Mouse (Mus musculus) heart, postnatal 0 days (tissue): Measurements from ENCODE around the gene Fiz1. TPM values are rescaled to one million over a fixed set of nuclear protein-coding genes. Genes with fewer than 3 reads are reported as not detected.

Experiments
- ATAC-seq: fragments of 200-750 bp; cut with Nextera tagmentation; 2 replicates; pipeline ENCODE4 v1.8.0; 2017; ENCODE audit warnings: low read depth, moderate number of reproducible peaks, moderate library complexity; ENCODE audit not compliant: insufficient read depth
- DNase-seq: peaks from one replicate; pipeline ENCODE4 v3.0.0-alpha.2; 2016; ENCODE audit warnings: low spot score
- H3K27ac ChIP-seq: fragments of 300-500 bp; sonication (generic); 2 replicates; pipeline ENCODE4 v1.5.1; 2014; ENCODE audit warnings: low read depth, mild to moderate bottlenecking
- H3K27me3 ChIP-seq: fragments of 300-500 bp; sonication (generic); 2 replicates; pipeline ENCODE4 v1.6.1; 2014; ENCODE audit warnings: low read length, mixed read lengths; ENCODE audit not compliant: control insufficient read depth, insufficient read depth
- H3K36me3 ChIP-seq: fragments of 300-500 bp; sonication (generic); replicated peaks from 2 replicates; pipeline ENCODE4 v1.6.1; 2014; ENCODE audit warnings: low read length, mixed read lengths; ENCODE audit not compliant: control insufficient read depth, insufficient read depth
- H3K4me1 ChIP-seq: fragments of 300-500 bp; sonication (generic); 2 replicates; pipeline ENCODE4 v1.6.1; 2014; ENCODE audit warnings: antibody characterized with exemption; ENCODE audit not compliant: control insufficient read depth, insufficient read depth
- H3K4me2 ChIP-seq: fragments of 300-500 bp; sonication (generic); 2 replicates; pipeline ENCODE4 v1.6.1; 2014; ENCODE audit warnings: low read depth, mild to moderate bottlenecking, low read length, moderate library complexity
- H3K4me3 ChIP-seq: fragments of 300-500 bp; sonication (generic); 2 replicates; pipeline ENCODE4 v1.5.1; 2014; ENCODE audit warnings: low read depth, low read length
- H3K9ac ChIP-seq: fragments of 300-500 bp; sonication (generic); replicated peaks from 2 replicates; pipeline ENCODE4 v1.6.1; 2014; ENCODE audit warnings: low read depth, low read length, mixed read lengths
- H3K9me3 ChIP-seq: fragments of 300-500 bp; sonication (generic); replicated peaks from 2 replicates; pipeline ENCODE4 v1.6.1; 2016; ENCODE audit warnings: low read length; ENCODE audit not compliant: control insufficient read depth
- CTCF ChIP-seq: IDR thresholded peaks from 2 replicates; pipeline ENCODE4 v1.5.1; 2016; ENCODE audit warnings: antibody characterized with exemption, control low read depth, low read depth
- EP300 ChIP-seq: IDR thresholded peaks from 2 replicates; pipeline ENCODE4 v1.6.1; 2016; ENCODE audit warnings: antibody characterized with exemption, low read depth
- WGBS: fragments of 180-500 bp; shearing (Covaris S2); extraction: QIAGEN DNeasy Blood & Tissue Kit; methylation state at CpG from one replicate; pipeline ENCODE4 v1.1.7; 2014; 5-methylcytosine and 5-hydroxymethylcytosine counted together
- polyA plus RNA-seq: library from polyadenylated mRNA; unstranded; fragments of >200 nt; fragmentation: Nextera tagmentation; extraction: Ambion mirVana; gene quantifications from 2 replicates; pipeline ENCODE4 v1.2.1, GENCODE M21; 2015
- total RNA-seq: library from RNA; depleted of rRNA; stranded (reverse); fragments of >200 nt; gene quantifications from 2 replicates; pipeline ENCODE4 v1.2.3, GENCODE M21; 2014; ENCODE audit warnings: low replicate concordance; rRNA removed

Fiz1 gene
- total and polyA plus RNA-seq, 2 experiments from 2014 or later: 14.4 to 37.2 TPM

DNA sequence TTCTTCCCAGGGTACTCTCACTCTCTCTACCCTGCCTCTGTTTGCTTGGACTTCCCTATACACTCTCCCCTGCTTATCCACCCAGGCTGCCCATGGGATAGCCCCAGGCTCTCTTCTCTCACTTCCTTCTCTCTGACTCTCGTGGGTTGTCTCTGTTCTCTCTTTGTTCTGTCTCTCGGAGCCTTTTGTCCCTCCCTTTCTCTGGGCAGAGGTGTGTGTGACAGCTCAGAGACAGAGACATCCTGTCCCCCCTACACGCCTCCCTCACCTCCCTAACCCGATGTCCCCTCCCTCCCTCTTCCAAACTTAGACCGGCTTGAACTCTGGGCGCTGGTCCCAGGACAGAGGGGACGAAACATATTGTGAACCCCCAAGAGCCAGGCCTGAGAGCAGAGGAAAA lies 42.8 kb downstream of the Fiz1 start:
- peak overlapping the region; percentile 68 for H3K27ac ChIP-seq
- H3K36me3 ChIP-seq: no peaks in the 10 kb centered on the region
- 17% methylated on average over 7 of the region's 7 CpGs for whole genome bisulfite sequencing
- no peaks in the 10 kb centered on the region for H3K9me3 ChIP-seq
- H3K4me1 ChIP-seq: peaks cover 18% of the 10 kb centered on the region
- H3K9ac ChIP-seq: no peak overlapping the region
- H3K4me3 ChIP-seq: no peak overlapping the region
- ATAC-seq (peak; percentile 31; the same call in 1 of the 2 replicates), DNase-seq (peak; percentile 46)
- H3K4me2 ChIP-seq: no peak overlapping the region
- no peaks in the 10 kb centered on the region for H3K27me3 ChIP-seq
- TF ChIP-seq EP300: no peak

DNA sequence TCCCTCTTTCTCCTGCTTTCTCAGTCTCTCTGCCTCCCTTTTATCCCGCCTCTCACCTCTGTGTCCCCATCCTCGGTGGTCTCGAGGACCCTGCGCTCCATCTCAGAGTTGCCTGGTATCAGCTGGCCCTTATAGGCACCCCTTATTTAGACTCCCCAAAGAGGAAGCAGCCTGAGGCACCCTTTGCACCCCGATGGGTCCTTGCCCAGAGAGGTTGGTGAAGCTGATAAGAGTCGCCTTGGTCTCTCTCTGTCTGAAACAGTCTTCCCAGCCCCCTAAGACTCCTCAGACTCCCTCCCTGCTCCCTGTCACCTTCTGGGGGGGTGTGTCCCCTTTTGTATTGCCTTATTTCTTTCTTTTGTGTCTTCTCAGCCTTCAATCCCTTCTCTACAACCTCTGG lies 43.4 kb downstream of the Fiz1 start, which contains the start of gene Sbk3:
TSS of gene Sbk3 (minus strand) at position 101 of the 400 bp plus-strand sequence.
- ATAC-seq: no peak
- H3K27ac ChIP-seq: peak within 1 kb of the TSS; percentile 68
- H3K4me1 ChIP-seq: peaks cover 18% of the 10 kb centered on the region
- DNase-seq: no peak
- no peak within 1 kb of the TSS for H3K4me2 ChIP-seq
- 39% methylated on average over 6 of the region's 6 CpGs for WGBS
- H3K9ac ChIP-seq: no peak within 1 kb of the TSS
- no peak within 1 kb of the TSS for H3K4me3 ChIP-seq
- no peaks in the 10 kb centered on the region for H3K9me3 ChIP-seq
- H3K36me3 ChIP-seq: no peaks in the 10 kb centered on the region
- TF ChIP-seq CTCF (no peak), EP300 (no peak)
- H3K27me3 ChIP-seq: no peaks in the 10 kb centered on the region

DNA sequence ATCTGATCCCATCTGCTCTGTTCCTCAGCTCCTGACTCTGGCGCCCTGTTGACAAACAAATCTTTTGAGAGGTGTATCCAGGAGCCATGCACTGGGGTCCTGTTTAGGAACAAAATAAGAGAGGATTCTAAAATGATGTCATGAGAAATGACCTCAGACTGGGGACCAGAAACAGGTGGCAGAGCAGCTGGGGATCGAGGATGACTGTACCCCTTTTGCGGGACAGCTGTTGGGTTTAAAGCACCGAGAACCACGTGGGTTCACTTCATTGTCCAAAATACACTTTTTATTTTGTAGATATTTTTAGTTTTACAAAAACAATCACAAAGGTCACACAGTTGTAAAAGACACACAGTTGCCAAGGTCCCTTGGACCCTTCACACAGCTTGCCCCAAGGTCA lies 49.5 kb downstream of the Fiz1 start:
- Histone ChIP-seq H3K4me2 (no peak overlapping the region), H3K27me3 (no peaks in the 10 kb centered on the region), H3K27ac (no peak overlapping the region), H3K9ac (no peak overlapping the region), H3K4me3 (no peak overlapping the region), H3K36me3 (no peaks in the 10 kb centered on the region), H3K4me1 (no peaks in the 10 kb centered on the region), H3K9me3 (no peaks in the 10 kb centered on the region)
- ATAC-seq: no peak
- WGBS: 70% methylated on average over 5 of the region's 5 CpGs
- no peak for DNase-seq
- no peak for TF ChIP-seq CTCF

DNA sequence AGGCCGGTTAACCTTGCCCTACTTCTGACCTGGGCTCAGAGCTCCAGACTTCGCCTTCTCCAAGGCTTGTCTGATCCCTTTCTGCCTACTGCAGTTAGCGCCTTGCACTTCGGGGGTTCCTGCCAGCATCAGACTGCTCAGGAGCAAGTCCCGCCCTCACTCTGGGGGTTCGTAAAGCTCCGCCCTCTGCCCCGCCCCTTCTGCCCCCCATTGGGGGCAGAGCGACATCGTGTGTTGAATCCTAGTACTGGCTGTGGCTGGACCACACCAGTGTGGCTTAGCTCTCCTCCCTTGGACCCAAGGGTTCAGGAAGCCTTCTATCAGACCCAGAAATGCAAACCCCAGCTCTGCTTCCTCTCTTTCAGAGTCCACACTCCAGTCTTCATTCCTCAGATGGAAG lies 50.2 kb downstream of the Fiz1 start, which contains the start of gene Sbk2:
TSS of gene Sbk2 (minus strand) at position 135 of the 400 bp plus-strand sequence.
- peak within 1 kb of the TSS; percentile 17; the same call in 1 of the 2 replicates for H3K4me2 ChIP-seq
- no peaks in the 10 kb centered on the region for H3K36me3 ChIP-seq
- H3K27ac ChIP-seq: no peak within 1 kb of the TSS
- no peak within 1 kb of the TSS for H3K9ac ChIP-seq
- no peaks in the 10 kb centered on the region for H3K27me3 ChIP-seq
- peak; percentile 78 for TF ChIP-seq CTCF
- no peak for TF ChIP-seq EP300
- H3K9me3 ChIP-seq: no peaks in the 10 kb centered on the region
- DNase-seq (peak; percentile 57), ATAC-seq (peak; percentile 91)
- H3K4me1 ChIP-seq: no peaks in the 10 kb centered on the region
- no peak within 1 kb of the TSS for H3K4me3 ChIP-seq
- WGBS: 3% methylated on average over 10 of the region's 10 CpGs

DNA sequence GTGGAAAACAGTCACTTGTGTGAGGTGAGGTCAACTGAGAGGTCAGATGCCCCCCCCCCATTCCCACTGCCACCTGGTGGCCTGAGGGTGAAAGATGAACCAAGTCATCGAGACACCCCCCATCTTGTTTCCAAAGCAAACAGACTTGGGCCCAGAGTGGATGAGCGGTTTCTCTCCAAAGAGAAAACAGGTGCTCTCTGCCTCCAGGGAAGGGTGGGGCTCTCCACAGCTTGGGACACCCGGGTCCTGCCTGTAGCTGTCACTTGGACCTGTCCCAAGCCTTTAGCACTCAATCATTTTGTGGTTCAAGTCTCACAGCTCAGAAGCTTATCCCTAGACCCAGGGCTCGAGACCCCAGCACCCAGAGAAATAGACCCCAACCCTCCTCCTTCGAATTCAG lies 51.0 kb downstream of the Fiz1 start:
- ATAC-seq: no peak
- H3K4me2 ChIP-seq: no peak overlapping the region
- H3K4me1 ChIP-seq: no peaks in the 10 kb centered on the region
- TF ChIP-seq EP300: no peak
- peak; percentile 7; the same call in 1 of the 2 replicates for TF ChIP-seq CTCF
- no peaks in the 10 kb centered on the region for H3K27me3 ChIP-seq
- H3K36me3 ChIP-seq: no peaks in the 10 kb centered on the region
- no peak overlapping the region for H3K27ac ChIP-seq
- H3K4me3 ChIP-seq: no peak overlapping the region
- no peaks in the 10 kb centered on the region for H3K9me3 ChIP-seq
- 60% methylated on average over 5 of the region's 5 CpGs for WGBS
- DNase-seq: no peak
- H3K9ac ChIP-seq: no peak overlapping the region

DNA sequence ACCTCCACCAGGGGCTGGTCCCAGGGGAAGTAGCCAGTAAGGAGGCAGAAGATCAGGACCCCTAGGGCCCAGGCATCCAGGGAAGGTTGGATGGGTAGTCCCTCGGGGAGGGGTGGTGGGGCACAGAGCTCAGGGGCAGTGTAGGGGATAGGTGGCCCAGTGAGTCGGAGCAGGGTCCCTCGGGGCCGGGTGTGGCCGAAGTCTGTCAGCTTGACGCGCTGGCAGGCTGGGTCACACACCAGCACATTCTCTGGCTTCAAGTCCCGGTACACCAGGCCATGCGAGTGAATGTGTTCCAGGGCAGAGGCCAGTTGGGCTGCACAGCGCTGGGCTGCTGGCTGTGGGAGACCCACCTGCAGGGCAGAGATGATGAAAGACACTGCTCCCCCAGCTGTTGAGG lies 57.1 kb downstream of the Fiz1 start:
- WGBS: 64% methylated on average over 10 of the region's 10 CpGs
- H3K4me3 ChIP-seq: no peak overlapping the region

More for the DNA sequence above, 57.1 kb downstream of the Fiz1 start:
- no peak for ATAC-seq
- H3K9me3 ChIP-seq: no peaks in the 10 kb centered on the region
- no peaks in the 10 kb centered on the region for H3K4me1 ChIP-seq
- no peaks in the 10 kb centered on the region for H3K36me3 ChIP-seq
- H3K4me2 ChIP-seq: no peak overlapping the region
- H3K27ac ChIP-seq: no peak overlapping the region
- no peak for TF ChIP-seq CTCF
- no peak for TF ChIP-seq EP300
- no peak overlapping the region for H3K9ac ChIP-seq
- DNase-seq: no peak
- no peaks in the 10 kb centered on the region for H3K27me3 ChIP-seq

Other genes with a start within 250 kb of the Fiz1 start
- gene Fam71e2, start 243.4 kb downstream of the Fiz1 start, total RNA-seq: not detected in 2 replicates
- gene Fam71e2, start 243.4 kb downstream of the Fiz1 start, polyA plus RNA-seq: not detected in 2 replicates
- gene Il11, start 231.8 kb downstream of the Fiz1 start, total RNA-seq: not detected in 2 replicates
- gene Il11, start 231.8 kb downstream of the Fiz1 start, polyA plus RNA-seq: not detected in 2 replicates
- not detected in 2 replicates for gene Tmem190, start 231.8 kb downstream of the Fiz1 start, total RNA-seq
- not detected in 2 replicates for gene Tmem190, start 231.8 kb downstream of the Fiz1 start, polyA plus RNA-seq
- 2.2 and 21.0 TPM in 2 replicates for gene Tmem238, start 225.0 kb downstream of the Fiz1 start, total RNA-seq
- 8.0 and 8.6 TPM in 2 replicates for gene Tmem238, start 225.0 kb downstream of the Fiz1 start, polyA plus RNA-seq
- gene Rpl28, start 221.8 kb downstream of the Fiz1 start, total RNA-seq: 141 and 173 TPM in 2 replicates
- 259 and 269 TPM in 2 replicates for gene Rpl28, start 221.8 kb downstream of the Fiz1 start, polyA plus RNA-seq
- 440 and 486 TPM in 2 replicates for gene Ube2s, start 202.1 kb downstream of the Fiz1 start, total RNA-seq
- gene Ube2s, start 202.1 kb downstream of the Fiz1 start, polyA plus RNA-seq: 156 and 174 TPM in 2 replicates
- 0.23 TPM in 1 of 2 replicates, not detected in the other for gene Shisa7, start 170.0 kb downstream of the Fiz1 start, total RNA-seq
- gene Shisa7, start 170.0 kb downstream of the Fiz1 start, polyA plus RNA-seq: not detected in 2 replicates
- gene Isoc2b, start 144.4 kb downstream of the Fiz1 start, total RNA-seq: 1.4 and 20.0 TPM in 2 replicates
- gene Isoc2b, start 144.4 kb downstream of the Fiz1 start, polyA plus RNA-seq: 4.5 and 6.5 TPM in 2 replicates
- gene Isoc2a, start 137.5 kb downstream of the Fiz1 start, total RNA-seq: 15.2 and 25.6 TPM in 2 replicates
- gene Isoc2a, start 137.5 kb downstream of the Fiz1 start, polyA plus RNA-seq: 1.4 and 1.6 TPM in 2 replicates
- 0.88 TPM in 1 of 2 replicates, not detected in the other for gene Gm36210, start 108.2 kb downstream of the Fiz1 start, total RNA-seq
- gene Gm36210, start 108.2 kb downstream of the Fiz1 start, polyA plus RNA-seq: 0.08 and 0.12 TPM in 2 replicates
- 8.9 and 13.1 TPM in 2 replicates for gene Zfp628, start 99.5 kb downstream of the Fiz1 start, total RNA-seq
- gene Zfp628, start 99.5 kb downstream of the Fiz1 start, polyA plus RNA-seq: 1.7 and 1.9 TPM in 2 replicates
- 2.0 and 4.2 TPM in 2 replicates for gene Nat14, start 92.7 kb downstream of the Fiz1 start, total RNA-seq
- gene Nat14, start 92.7 kb downstream of the Fiz1 start, polyA plus RNA-seq: 2.8 and 3.6 TPM in 2 replicates
- gene Ssc5d, start 88.9 kb downstream of the Fiz1 start, total RNA-seq: 3.5 and 5.0 TPM in 2 replicates
- 1.1 and 1.2 TPM in 2 replicates for gene Ssc5d, start 88.9 kb downstream of the Fiz1 start, polyA plus RNA-seq
- gene Sbk2, start 50.3 kb downstream of the Fiz1 start, total RNA-seq: 16.4 and 19.9 TPM in 2 replicates
- 22.0 and 24.3 TPM in 2 replicates for gene Sbk2, start 50.3 kb downstream of the Fiz1 start, polyA plus RNA-seq
- 3.2 and 3.9 TPM in 2 replicates for gene Sbk3, start 43.5 kb downstream of the Fiz1 start, total RNA-seq
- gene Sbk3, start 43.5 kb downstream of the Fiz1 start, polyA plus RNA-seq: 2.7 and 4.1 TPM in 2 replicates
- gene Zfp579, start 18.5 kb downstream of the Fiz1 start, total RNA-seq: 8.3 and 15.0 TPM in 2 replicates
- gene Zfp579, start 18.5 kb downstream of the Fiz1 start, polyA plus RNA-seq: 25.4 and 30.6 TPM in 2 replicates
- gene Zfp524, start 282 bp downstream of the Fiz1 start, total RNA-seq: 11.0 and 15.6 TPM in 2 replicates
- gene Zfp524, start 282 bp downstream of the Fiz1 start, polyA plus RNA-seq: 12.5 and 15.1 TPM in 2 replicates
- gene Gm44973, start 799 bp upstream of the Fiz1 start, total RNA-seq: not detected in 2 replicates
- 0.75 and 1.1 TPM in 2 replicates for gene Gm44973, start 799 bp upstream of the Fiz1 start, polyA plus RNA-seq
- 17.6 and 24.9 TPM in 2 replicates for gene Zfp865, start 5.7 kb upstream of the Fiz1 start, total RNA-seq
- 1.8 and 2.0 TPM in 2 replicates for gene Zfp865, start 5.7 kb upstream of the Fiz1 start, polyA plus RNA-seq
- 1.0 and 2.8 TPM in 2 replicates for gene Ccdc106, start 5.9 kb upstream of the Fiz1 start, total RNA-seq
- gene Ccdc106, start 5.9 kb upstream of the Fiz1 start, polyA plus RNA-seq: 0.33 and 0.85 TPM in 2 replicates
- 0.99 TPM in 1 of 2 replicates, not detected in the other for gene 4632433K11Rik, start 19.4 kb upstream of the Fiz1 start, total RNA-seq
- not detected in 2 replicates for gene 4632433K11Rik, start 19.4 kb upstream of the Fiz1 start, polyA plus RNA-seq
- 7.2 and 8.3 TPM in 2 replicates for gene Zfp784, start 23.7 kb upstream of the Fiz1 start, total RNA-seq
- 8.0 and 8.2 TPM in 2 replicates for gene Zfp784, start 23.7 kb upstream of the Fiz1 start, polyA plus RNA-seq
- 15.0 TPM in 1 of 2 replicates, not detected in the other for gene Zfp580, start 36.8 kb upstream of the Fiz1 start, total RNA-seq
- 14.7 and 16.6 TPM in 2 replicates for gene Zfp580, start 36.8 kb upstream of the Fiz1 start, polyA plus RNA-seq
- 95.2 and 99.1 TPM in 2 replicates for gene U2af2, start 47.4 kb upstream of the Fiz1 start, total RNA-seq
- 38.0 and 39.3 TPM in 2 replicates for gene U2af2, start 47.4 kb upstream of the Fiz1 start, polyA plus RNA-seq
- 208 and 236 TPM in 2 replicates for gene Epn1, start 65.5 kb upstream of the Fiz1 start, total RNA-seq
- gene Epn1, start 65.5 kb upstream of the Fiz1 start, polyA plus RNA-seq: 53.0 and 56.4 TPM in 2 replicates
- not detected in 2 replicates for gene Rfpl4, start 102.3 kb upstream of the Fiz1 start, total RNA-seq
- gene Rfpl4, start 102.3 kb upstream of the Fiz1 start, polyA plus RNA-seq: not detected in 2 replicates
- 0.35 and 1.1 TPM in 2 replicates for gene Rasl2-9, start 111.3 kb upstream of the Fiz1 start, total RNA-seq
- 4.4 and 6.5 TPM in 2 replicates for gene Rasl2-9, start 111.3 kb upstream of the Fiz1 start, polyA plus RNA-seq
- not detected in 2 replicates for gene Vmn1r55, start 135.0 kb upstream of the Fiz1 start, total RNA-seq
- gene Vmn1r55, start 135.0 kb upstream of the Fiz1 start, polyA plus RNA-seq: not detected in 2 replicates
- gene Vmn1r56, start 182.1 kb upstream of the Fiz1 start, total RNA-seq: not detected in 2 replicates
- not detected in 2 replicates for gene Vmn1r56, start 182.1 kb upstream of the Fiz1 start, polyA plus RNA-seq
- gene Vmn1r57, start 203.8 kb upstream of the Fiz1 start, total RNA-seq: not detected in 2 replicates
- not detected in 2 replicates for gene Vmn1r57, start 203.8 kb upstream of the Fiz1 start, polyA plus RNA-seq